Mouse (Mus musculus): ENCODE measurements around the gene Thop1. TPM values are rescaled to one million over a fixed set of nuclear protein-coding genes. Genes with fewer than 3 reads are reported as not detected.

The Thop1 gene
- total and polyA plus RNA-seq, 2 experiments = 7.4 to 13.1 TPM

DNA sequence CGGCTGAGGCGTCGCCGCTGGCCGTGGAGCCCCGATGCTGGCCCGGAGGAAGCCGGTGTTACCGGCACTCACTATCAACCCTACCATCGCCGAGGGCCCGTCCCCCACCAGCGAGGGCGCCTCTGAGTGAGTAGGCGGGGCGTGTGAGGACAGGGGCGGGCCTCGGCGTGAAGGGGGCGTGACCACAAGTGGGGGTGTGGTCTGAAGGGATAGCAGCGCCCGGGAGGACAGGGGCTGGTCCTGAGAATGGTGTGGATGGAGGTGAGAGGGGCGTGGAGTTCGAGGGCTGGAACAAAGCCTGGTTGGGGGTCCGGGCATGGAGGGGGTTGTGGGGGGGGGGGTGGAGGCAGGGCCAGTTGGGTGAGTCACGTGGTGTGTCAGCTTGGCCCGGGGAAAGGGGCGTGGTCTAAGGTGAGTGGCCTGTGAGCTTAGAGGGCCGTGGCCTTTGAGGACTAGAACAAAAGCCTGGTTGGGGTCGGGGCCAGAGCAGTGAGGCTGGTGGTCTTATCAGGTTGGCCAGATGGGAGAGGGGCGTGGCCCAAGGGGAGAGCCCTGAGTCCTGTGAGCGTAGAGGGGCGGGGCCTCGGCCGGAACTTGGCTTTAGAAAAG, 36.4 kb downstream of the Thop1 start:
- DNase-seq (ENCODE audit: extremely low read depth, low read depth, low spot score) = peak; percentile 63
- H3K4me3 ChIP-seq (ENCODE audit: insufficient read depth, low read depth, low read length) = peak overlapping the region; percentile 65

DNA sequence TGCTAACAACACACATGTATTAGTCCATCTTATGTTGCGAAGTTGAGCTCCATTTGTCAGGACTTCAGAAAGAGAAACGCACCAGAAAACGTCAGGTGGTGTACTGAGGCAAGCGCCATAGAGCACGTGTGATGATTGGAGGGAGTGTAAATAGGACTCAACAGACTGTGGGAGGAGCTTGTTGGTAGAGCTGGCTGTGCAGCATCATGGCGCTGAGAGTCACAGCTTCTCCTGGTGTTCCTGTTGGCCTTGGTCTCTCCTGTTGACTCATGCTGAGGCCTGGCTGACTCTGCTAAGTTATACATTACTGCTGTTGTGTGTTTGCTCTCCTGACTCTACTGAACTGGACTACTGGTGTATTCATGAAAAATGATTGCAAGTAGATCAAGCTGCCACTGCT, 43.1 kb downstream of the Thop1 start:
- H3K36me3 ChIP-seq (ENCODE audit: control insufficient read depth, insufficient read depth, low read length) = peaks cover 34% of the 10 kb centered on the region
- no peaks in the 10 kb centered on the region for H3K4me1 ChIP-seq (ENCODE audit: control insufficient read depth, insufficient read depth, low read length)
- no peak overlapping the region for H3K27ac ChIP-seq (replicated peaks; ENCODE audit: insufficient read depth, low read depth, low read length)
- H3K9ac ChIP-seq (ENCODE audit: low read depth, low read length) = no peak overlapping the region
- peaks cover 18% of the 10 kb centered on the region; the same call in 1 of the 2 replicates for H3K79me2 ChIP-seq (ENCODE audit: control insufficient read depth, insufficient read depth, low read length)
- no peak overlapping the region for H3K4me3 ChIP-seq (ENCODE audit: insufficient read depth, low read depth, low read length)
- WGBS = 75% methylated on average over 6 of the region's 6 CpGs
- no peaks in the 10 kb centered on the region for H3K27me3 ChIP-seq (ENCODE audit: control insufficient read depth, insufficient read depth, low read length)
- TF ChIP-seq CTCF (IDR thresholded peaks at IDR 0.05; ENCODE audit: low read depth, low read length) (no peak), POLR2A (IDR thresholded peaks at IDR 0.05; ENCODE audit: extremely low read depth, insufficient read depth, low read length) (no peak)
- no peak for DNase-seq (ENCODE audit: extremely low read depth, low read depth, low spot score)

More for the DNA sequence above, 36.4 kb downstream of the Thop1 start:
- peak overlapping the region; percentile 90 for H3K27ac ChIP-seq (replicated peaks; ENCODE audit: insufficient read depth, low read depth, low read length)
- H3K79me2 ChIP-seq (ENCODE audit: control insufficient read depth, insufficient read depth, low read length) = peaks cover 37% of the 10 kb centered on the region; the same call in 1 of the 2 replicates
- 2% methylated on average over 34 of the region's 35 CpGs for WGBS
- H3K9ac ChIP-seq (ENCODE audit: low read depth, low read length) = peak overlapping the region; percentile 92
- H3K4me1 ChIP-seq (ENCODE audit: control insufficient read depth, insufficient read depth, low read length) = peaks cover 15% of the 10 kb centered on the region
- no peaks in the 10 kb centered on the region for H3K27me3 ChIP-seq (ENCODE audit: control insufficient read depth, insufficient read depth, low read length)
- peaks cover 10% of the 10 kb centered on the region for H3K36me3 ChIP-seq (ENCODE audit: control insufficient read depth, insufficient read depth, low read length)
- TF ChIP-seq POLR2A (IDR thresholded peaks at IDR 0.05; ENCODE audit: extremely low read depth, insufficient read depth, low read length) (no peak), CTCF (IDR thresholded peaks at IDR 0.05; ENCODE audit: low read depth, low read length) (peak; percentile 17; the same call in 1 of the 2 replicates)

DNA sequence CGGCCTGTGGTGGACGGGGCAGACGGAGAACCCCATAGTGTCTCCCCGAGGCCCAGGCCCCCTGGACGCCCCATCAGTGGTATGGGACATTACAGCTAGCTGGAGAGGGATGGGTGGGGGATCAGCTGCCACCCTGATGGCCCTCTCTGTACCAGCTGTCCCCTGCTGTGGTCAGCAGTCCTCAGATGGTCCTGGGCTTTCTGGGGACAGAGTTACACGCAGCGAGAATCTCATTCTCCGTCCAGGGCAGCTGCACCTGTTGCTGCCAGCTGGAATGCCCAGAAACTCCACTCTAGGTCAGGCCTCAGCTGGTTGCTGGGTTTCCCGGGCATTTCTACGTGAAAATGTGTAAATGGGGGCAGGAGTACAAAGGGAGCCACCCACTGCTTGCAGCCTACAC, 49.8 kb downstream of the Thop1 start:
- no peaks in the 10 kb centered on the region for H3K27me3 ChIP-seq (ENCODE audit: control insufficient read depth, insufficient read depth, low read length)
- H3K79me2 ChIP-seq (ENCODE audit: control insufficient read depth, insufficient read depth, low read length) = no peaks in the 10 kb centered on the region
- H3K9ac ChIP-seq (ENCODE audit: low read depth, low read length) = no peak overlapping the region
- no peak overlapping the region for H3K27ac ChIP-seq (replicated peaks; ENCODE audit: insufficient read depth, low read depth, low read length)
- 92% methylated on average over 10 of the region's 10 CpGs for WGBS
- peaks cover 23% of the 10 kb centered on the region for H3K36me3 ChIP-seq (ENCODE audit: control insufficient read depth, insufficient read depth, low read length)
- TF ChIP-seq POLR2A (IDR thresholded peaks at IDR 0.05; ENCODE audit: extremely low read depth, insufficient read depth, low read length) (no peak), CTCF (IDR thresholded peaks at IDR 0.05; ENCODE audit: low read depth, low read length) (no peak)
- no peak overlapping the region for H3K4me3 ChIP-seq (ENCODE audit: insufficient read depth, low read depth, low read length)
- no peaks in the 10 kb centered on the region for H3K4me1 ChIP-seq (ENCODE audit: control insufficient read depth, insufficient read depth, low read length)
- DNase-seq (ENCODE audit: extremely low read depth, low read depth, low spot score) = no peak

DNA sequence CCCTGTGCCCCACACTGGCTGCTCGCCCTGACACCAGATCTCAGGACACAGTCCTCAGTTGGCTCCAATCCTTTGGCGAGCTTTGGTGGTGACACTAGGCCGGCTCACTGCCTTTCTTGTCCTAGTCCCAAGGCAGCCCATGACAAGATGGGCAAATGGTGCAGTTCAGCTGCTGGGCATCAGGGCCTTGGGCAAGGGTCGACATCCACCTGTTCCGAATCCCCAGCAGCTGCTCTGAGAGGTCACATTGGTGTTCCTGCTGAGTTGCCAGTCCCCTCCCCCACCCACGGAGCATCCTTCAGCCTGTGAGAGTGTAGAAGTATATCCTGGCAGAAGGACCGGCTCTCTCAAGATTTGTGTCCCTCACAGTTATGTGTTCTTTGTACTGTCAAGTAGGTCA, 50.8 kb downstream of the Thop1 start:
- no peak for TF ChIP-seq POLR2A (IDR thresholded peaks at IDR 0.05; ENCODE audit: extremely low read depth, insufficient read depth, low read length)
- TF ChIP-seq CTCF (IDR thresholded peaks at IDR 0.05; ENCODE audit: low read depth, low read length) = no peak
- H3K4me1 ChIP-seq (ENCODE audit: control insufficient read depth, insufficient read depth, low read length) = no peaks in the 10 kb centered on the region
- no peaks in the 10 kb centered on the region for H3K27me3 ChIP-seq (ENCODE audit: control insufficient read depth, insufficient read depth, low read length)
- H3K27ac ChIP-seq (replicated peaks; ENCODE audit: insufficient read depth, low read depth, low read length) = no peak overlapping the region
- DNase-seq (ENCODE audit: extremely low read depth, low read depth, low spot score) = no peak
- peaks cover 13% of the 10 kb centered on the region for H3K36me3 ChIP-seq (ENCODE audit: control insufficient read depth, insufficient read depth, low read length)
- no peaks in the 10 kb centered on the region for H3K79me2 ChIP-seq (ENCODE audit: control insufficient read depth, insufficient read depth, low read length)
- 86% methylated on average over 7 of the region's 7 CpGs for WGBS
- no peak overlapping the region for H3K9ac ChIP-seq (ENCODE audit: low read depth, low read length)
- no peak overlapping the region for H3K4me3 ChIP-seq (ENCODE audit: insufficient read depth, low read depth, low read length)

DNA sequence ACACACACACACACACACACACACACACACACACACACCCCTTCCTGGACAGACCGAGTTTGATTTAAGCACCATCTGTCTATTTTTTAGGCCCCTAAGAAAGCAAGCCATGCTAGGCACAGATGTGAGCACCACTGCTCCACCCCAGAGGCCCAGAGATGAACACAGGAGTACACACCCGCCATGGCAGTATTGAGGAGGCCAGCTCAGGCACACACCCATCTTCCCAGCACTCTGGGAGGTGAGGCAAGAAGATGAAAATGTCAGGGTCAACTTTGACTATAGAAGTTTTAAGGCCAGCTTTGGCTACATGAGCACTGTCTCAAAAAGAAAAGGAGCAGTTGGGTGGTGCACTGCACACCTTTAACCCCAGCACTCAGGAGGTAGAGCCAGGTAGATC, 53.1 kb downstream of the Thop1 start:
- H3K27ac ChIP-seq (replicated peaks; ENCODE audit: insufficient read depth, low read depth, low read length) = no peak overlapping the region
- TF ChIP-seq CTCF (IDR thresholded peaks at IDR 0.05; ENCODE audit: low read depth, low read length) (no peak), POLR2A (IDR thresholded peaks at IDR 0.05; ENCODE audit: extremely low read depth, insufficient read depth, low read length) (no peak)
- no peak overlapping the region for H3K9ac ChIP-seq (ENCODE audit: low read depth, low read length)
- H3K36me3 ChIP-seq (ENCODE audit: control insufficient read depth, insufficient read depth, low read length) = peaks cover 5% of the 10 kb centered on the region; the same call in 1 of the 2 replicates
- no peak overlapping the region for H3K4me3 ChIP-seq (ENCODE audit: insufficient read depth, low read depth, low read length)
- no peak for DNase-seq (ENCODE audit: extremely low read depth, low read depth, low spot score)
- no peaks in the 10 kb centered on the region for H3K27me3 ChIP-seq (ENCODE audit: control insufficient read depth, insufficient read depth, low read length)
- no peaks in the 10 kb centered on the region for H3K4me1 ChIP-seq (ENCODE audit: control insufficient read depth, insufficient read depth, low read length)
- no peaks in the 10 kb centered on the region for H3K79me2 ChIP-seq (ENCODE audit: control insufficient read depth, insufficient read depth, low read length)
- WGBS = 89% methylated on average over 2 of the region's 2 CpGs

DNA sequence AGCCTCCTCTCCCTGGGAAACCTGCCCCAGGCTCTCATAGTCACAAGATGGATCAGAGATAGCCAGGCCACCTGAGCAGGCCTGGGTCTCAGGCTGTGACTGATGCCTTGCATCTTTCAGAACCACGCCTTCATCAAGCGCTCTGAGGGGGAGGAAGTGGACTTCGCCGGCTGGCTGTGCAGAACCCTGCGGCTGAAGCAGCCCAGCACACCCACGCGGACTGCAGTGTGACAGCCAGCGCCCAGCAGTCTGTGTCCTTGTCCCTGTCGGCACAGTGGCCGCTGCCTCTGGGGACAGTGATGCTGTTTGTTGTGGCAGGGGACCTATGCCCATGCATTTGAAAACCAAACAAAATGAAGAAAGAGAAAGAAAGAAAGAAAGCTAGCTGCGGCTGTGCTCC, 53.7 kb downstream of the Thop1 start:
- Histone ChIP-seq H3K27me3 (ENCODE audit: control insufficient read depth, insufficient read depth, low read length) (no peaks in the 10 kb centered on the region), H3K4me1 (ENCODE audit: control insufficient read depth, insufficient read depth, low read length) (no peaks in the 10 kb centered on the region; the same call in 1 of the 2 replicates), H3K79me2 (ENCODE audit: control insufficient read depth, insufficient read depth, low read length) (no peaks in the 10 kb centered on the region), H3K9ac (ENCODE audit: low read depth, low read length) (no peak overlapping the region), H3K27ac (replicated peaks; ENCODE audit: insufficient read depth, low read depth, low read length) (no peak overlapping the region), H3K4me3 (ENCODE audit: insufficient read depth, low read depth, low read length) (no peak overlapping the region), H3K36me3 (ENCODE audit: control insufficient read depth, insufficient read depth, low read length) (peaks cover 2% of the 10 kb centered on the region; the same call in 1 of the 2 replicates)
- TF ChIP-seq POLR2A (IDR thresholded peaks at IDR 0.05; ENCODE audit: extremely low read depth, insufficient read depth, low read length) = no peak
- no peak for TF ChIP-seq CTCF (IDR thresholded peaks at IDR 0.05; ENCODE audit: low read depth, low read length)
- WGBS = 66% methylated on average over 11 of the region's 11 CpGs
- no peak for DNase-seq (ENCODE audit: extremely low read depth, low read depth, low spot score)

Other genes starting within 250 kb of the Thop1 start
- gene Oaz1, start 243.4 kb upstream of the Thop1 start, total RNA-seq (2014; rRNA removed) = 527 and 614 TPM in 2 replicates
- gene Oaz1, start 243.4 kb upstream of the Thop1 start, polyA plus RNA-seq (2012; rRNA removed) = 1,187 and 1,294 TPM in 2 replicates
- gene Lingo3, start 226.0 kb upstream of the Thop1 start, total RNA-seq (2014; rRNA removed) = not detected in 2 replicates
- gene Lingo3, start 226.0 kb upstream of the Thop1 start, polyA plus RNA-seq (2012; rRNA removed) = 0.05 TPM in 1 of 2 replicates, not detected in the other
- gene Lsm7, start 214.8 kb upstream of the Thop1 start, total RNA-seq (2014; rRNA removed) = 61.3 and 61.6 TPM in 2 replicates
- gene Lsm7, start 214.8 kb upstream of the Thop1 start, polyA plus RNA-seq (2012; rRNA removed) = 62.1 and 75.1 TPM in 2 replicates
- gene Sppl2b, start 214.8 kb upstream of the Thop1 start, total RNA-seq (2014; rRNA removed) = 6.5 and 10.4 TPM in 2 replicates
- gene Sppl2b, start 214.8 kb upstream of the Thop1 start, polyA plus RNA-seq (2012; rRNA removed) = 40.1 and 40.5 TPM in 2 replicates
- gene Tmprss9, start 198.2 kb upstream of the Thop1 start, total RNA-seq (2014; rRNA removed) = under 0.01 and 0.09 TPM in 2 replicates
- 0.04 and 0.05 TPM in 2 replicates for gene Tmprss9, start 198.2 kb upstream of the Thop1 start, polyA plus RNA-seq (2012; rRNA removed)
- 79.9 and 87.7 TPM in 2 replicates for gene Timm13, start 169.1 kb upstream of the Thop1 start, total RNA-seq (2014; rRNA removed)
- gene Timm13, start 169.1 kb upstream of the Thop1 start, polyA plus RNA-seq (2012; rRNA removed) = 369 and 388 TPM in 2 replicates
- 3.2 and 3.3 TPM in 2 replicates for gene Lmnb2, start 151.8 kb upstream of the Thop1 start, total RNA-seq (2014; rRNA removed)
- 5.5 and 6.6 TPM in 2 replicates for gene Lmnb2, start 151.8 kb upstream of the Thop1 start, polyA plus RNA-seq (2012; rRNA removed)
- 2.1 and 8.3 TPM in 2 replicates for gene Gadd45b, start 140.0 kb upstream of the Thop1 start, total RNA-seq (2014; rRNA removed)
- gene Gadd45b, start 140.0 kb upstream of the Thop1 start, polyA plus RNA-seq (2012; rRNA removed) = 1.4 and 1.8 TPM in 2 replicates
- gene Gng7, start 55.1 kb upstream of the Thop1 start, total RNA-seq (2014; rRNA removed) = 0.09 and 0.13 TPM in 2 replicates
- 0.65 TPM in 2 replicates for gene Gng7, start 55.1 kb upstream of the Thop1 start, polyA plus RNA-seq (2012; rRNA removed)
- 0.07 TPM in 1 of 2 replicates, not detected in the other for gene Diras1, start 44.4 kb upstream of the Thop1 start, total RNA-seq (2014; rRNA removed)
- gene Diras1, start 44.4 kb upstream of the Thop1 start, polyA plus RNA-seq (2012; rRNA removed) = not detected in 2 replicates
- 6.1 and 6.9 TPM in 2 replicates for gene Slc39a3, start 32.6 kb upstream of the Thop1 start, total RNA-seq (2014; rRNA removed)
- 13.2 and 14.1 TPM in 2 replicates for gene Slc39a3, start 32.6 kb upstream of the Thop1 start, polyA plus RNA-seq (2012; rRNA removed)
- gene Sgta, start 9.9 kb upstream of the Thop1 start, total RNA-seq (2014; rRNA removed) = 43.9 and 53.8 TPM in 2 replicates
- 136 and 146 TPM in 2 replicates for gene Sgta, start 9.9 kb upstream of the Thop1 start, polyA plus RNA-seq (2012; rRNA removed)
- 190 and 205 TPM in 2 replicates for gene Creb3l3, start 28.8 kb downstream of the Thop1 start, total RNA-seq (2014; rRNA removed)
- 287 and 308 TPM in 2 replicates for gene Creb3l3, start 28.8 kb downstream of the Thop1 start, polyA plus RNA-seq (2012; rRNA removed)
- 46.6 and 61.1 TPM in 2 replicates for gene Map2k2, start 35.9 kb downstream of the Thop1 start, total RNA-seq (2014; rRNA removed)
- 192 and 231 TPM in 2 replicates for gene Map2k2, start 35.9 kb downstream of the Thop1 start, polyA plus RNA-seq (2012; rRNA removed)
- 10.0 and 14.2 TPM in 2 replicates for gene Zbtb7a, start 65.2 kb downstream of the Thop1 start, total RNA-seq (2014; rRNA removed)
- gene Zbtb7a, start 65.2 kb downstream of the Thop1 start, polyA plus RNA-seq (2012; rRNA removed) = 28.6 and 34.0 TPM in 2 replicates
- 8.9 and 10.1 TPM in 2 replicates for gene Pias4, start 97.9 kb downstream of the Thop1 start, total RNA-seq (2014; rRNA removed)
- 17.8 and 22.7 TPM in 2 replicates for gene Pias4, start 97.9 kb downstream of the Thop1 start, polyA plus RNA-seq (2012; rRNA removed)
- 812 and 946 TPM in 2 replicates for gene Eef2, start 106.6 kb downstream of the Thop1 start, total RNA-seq (2014; rRNA removed)
- 1,151 and 1,204 TPM in 2 replicates for gene Eef2, start 106.6 kb downstream of the Thop1 start, polyA plus RNA-seq (2012; rRNA removed)
- gene Dapk3, start 113.0 kb downstream of the Thop1 start, total RNA-seq (2014; rRNA removed) = 14.1 and 16.0 TPM in 2 replicates
- 42.5 and 44.2 TPM in 2 replicates for gene Dapk3, start 113.0 kb downstream of the Thop1 start, polyA plus RNA-seq (2012; rRNA removed)
- not detected in 2 replicates for gene 4930442H23Rik, start 113.8 kb downstream of the Thop1 start, total RNA-seq (2014; rRNA removed)
- not detected in 2 replicates for gene 4930442H23Rik, start 113.8 kb downstream of the Thop1 start, polyA plus RNA-seq (2012; rRNA removed)
- gene Nmrk2, start 132.0 kb downstream of the Thop1 start, total RNA-seq (2014; rRNA removed) = 0.09 TPM in 1 of 2 replicates, not detected in the other
- gene Nmrk2, start 132.0 kb downstream of the Thop1 start, polyA plus RNA-seq (2012; rRNA removed) = not detected in 2 replicates
- gene Atcay, start 160.8 kb downstream of the Thop1 start, total RNA-seq (2014; rRNA removed) = 0.07 TPM in 1 of 2 replicates, not detected in the other
- not detected in 2 replicates for gene Atcay, start 160.8 kb downstream of the Thop1 start, polyA plus RNA-seq (2012; rRNA removed)
- 0.27 and 0.74 TPM in 2 replicates for gene Zfr2, start 163.1 kb downstream of the Thop1 start, total RNA-seq (2014; rRNA removed)
- gene Zfr2, start 163.1 kb downstream of the Thop1 start, polyA plus RNA-seq (2012; rRNA removed) = 0.15 and 1.6 TPM in 2 replicates
- gene Matk, start 182.9 kb downstream of the Thop1 start, total RNA-seq (2014; rRNA removed) = 0.60 and 0.65 TPM in 2 replicates
- 0.27 and 0.43 TPM in 2 replicates for gene Matk, start 182.9 kb downstream of the Thop1 start, polyA plus RNA-seq (2012; rRNA removed)
- gene Mrpl54, start 196.9 kb downstream of the Thop1 start, total RNA-seq (2014; rRNA removed) = 52.1 and 65.9 TPM in 2 replicates
- gene Mrpl54, start 196.9 kb downstream of the Thop1 start, polyA plus RNA-seq (2012; rRNA removed) = 66.6 and 85.9 TPM in 2 replicates
- 30.5 and 44.1 TPM in 2 replicates for gene Apba3, start 196.9 kb downstream of the Thop1 start, total RNA-seq (2014; rRNA removed)
- 132 and 143 TPM in 2 replicates for gene Apba3, start 196.9 kb downstream of the Thop1 start, polyA plus RNA-seq (2012; rRNA removed)
- gene Tjp3, start 221.5 kb downstream of the Thop1 start, total RNA-seq (2014; rRNA removed) = 7.6 and 7.7 TPM in 2 replicates
- gene Tjp3, start 221.5 kb downstream of the Thop1 start, polyA plus RNA-seq (2012; rRNA removed) = 24.2 and 32.0 TPM in 2 replicates
- 7.4 and 10.0 TPM in 2 replicates for gene Pip5k1c, start 222.9 kb downstream of the Thop1 start, total RNA-seq (2014; rRNA removed)
- gene Pip5k1c, start 222.9 kb downstream of the Thop1 start, polyA plus RNA-seq (2012; rRNA removed) = 25.8 and 30.1 TPM in 2 replicates

Measured in liver, adult 2 months (tissue).